8 mouse cellular contexts compared by ENCODE assay signal in the genomic region with DNA sequence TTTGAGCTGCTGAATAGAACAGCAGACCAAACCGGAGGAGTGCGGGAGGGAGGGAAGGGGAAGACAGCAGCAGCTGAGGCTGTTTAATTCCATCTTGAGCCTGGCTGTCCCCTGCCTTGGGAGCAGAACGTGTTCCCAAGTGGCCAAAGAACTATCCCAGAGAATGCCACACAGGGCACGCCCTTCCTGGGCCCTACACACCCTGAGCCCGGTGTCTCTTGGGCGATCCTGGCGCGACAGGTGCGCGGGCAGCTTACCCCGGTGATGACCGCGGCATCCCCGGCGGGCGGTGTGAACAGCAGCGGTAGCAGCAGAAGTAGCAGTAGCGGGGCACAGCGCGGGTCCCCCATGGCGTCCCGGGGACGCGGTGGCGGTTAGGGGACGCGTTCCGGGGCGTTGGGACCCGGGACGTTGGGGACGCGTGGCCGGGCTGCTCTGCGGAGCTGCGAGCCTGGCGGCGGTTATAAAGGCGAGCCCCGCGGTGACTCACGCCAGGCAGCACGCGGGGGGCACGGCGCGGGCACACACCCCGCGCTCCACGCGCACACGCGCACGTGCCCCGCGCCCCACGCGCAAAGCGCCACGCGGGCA. TPM values are rescaled to one million over a fixed set of nuclear protein-coding genes. Genes with fewer than 3 reads are reported as not detected.
DNase-seq lines count a peak whose midpoint lies in the region; ATAC-seq and TF ChIP-seq lines count a peak whose summit lies in the region.

A gene (minus strand): TSS at position 422 of the 591 bp plus-strand sequence.

- no peaks in the 10 kb centered on the region for H3K36me3 ChIP-seq in lung, postnatal 0 days (ENCODE audit: insufficient read depth, low read length)
- no peaks in the 10 kb centered on the region for H3K36me3 ChIP-seq in heart, postnatal 0 days (replicated peaks; ENCODE audit: control insufficient read depth, insufficient read depth, low read length)
- H3K36me3 ChIP-seq in liver, postnatal 0 days (replicated peaks; ENCODE audit: insufficient read depth, low read length) = no peaks in the 10 kb centered on the region
- no peaks in the 10 kb centered on the region for H3K36me3 ChIP-seq in stomach, embryonic 16.5 days (ENCODE audit: control insufficient read depth, insufficient read depth, low read length)

- H3K27ac ChIP-seq in lung, postnatal 0 days (ENCODE audit: low read length) = no peak within 1 kb of the TSS
- H3K27ac ChIP-seq in heart, postnatal 0 days (ENCODE audit: low read depth) = no peak within 1 kb of the TSS
- no peak within 1 kb of the TSS for H3K27ac ChIP-seq in liver, postnatal 0 days (ENCODE audit: low read depth)
- H3K27ac ChIP-seq in stomach, embryonic 16.5 days (ENCODE audit: low read length) = no peak within 1 kb of the TSS

- no peak within 1 kb of the TSS for H3K9ac ChIP-seq in lung, postnatal 0 days (replicated peaks; ENCODE audit: low read depth)
- H3K9ac ChIP-seq in heart, postnatal 0 days (replicated peaks; ENCODE audit: low read depth, low read length) = no peak within 1 kb of the TSS
- H3K9ac ChIP-seq in liver, postnatal 0 days (replicated peaks) = no peak within 1 kb of the TSS
- peak within 1 kb of the TSS; percentile 65 for H3K9ac ChIP-seq in stomach, embryonic 16.5 days (ENCODE audit: low read length)

- WGBS in lung, postnatal 0 days = under 1% methylated on average over 39 of the region's 61 CpGs
- WGBS in heart, postnatal 0 days = under 1% methylated on average over 46 of the region's 61 CpGs
- 1% methylated on average over 57 of the region's 61 CpGs for WGBS in liver, postnatal 0 days (ENCODE audit: insufficient replicate concordance)
- WGBS in stomach, embryonic 16.5 days = under 1% methylated on average over 61 of the region's 61 CpGs

- no peak for TF ChIP-seq CTCF in lung, postnatal 0 days (IDR thresholded peaks at IDR 0.05)
- TF ChIP-seq CTCF in heart, postnatal 0 days (IDR thresholded peaks at IDR 0.05; ENCODE audit: low read depth) = no peak
- no peak for TF ChIP-seq CTCF in liver, postnatal 0 days (IDR thresholded peaks at IDR 0.05; ENCODE audit: low read depth)

- H3K4me2 ChIP-seq in lung, postnatal 0 days (replicated peaks; ENCODE audit: low read depth, low read length) = peak within 1 kb of the TSS; percentile 70
- peak within 1 kb of the TSS; percentile 68 for H3K4me2 ChIP-seq in heart, postnatal 0 days (ENCODE audit: low read depth, low read length)
- peak within 1 kb of the TSS; percentile 61 for H3K4me2 ChIP-seq in liver, postnatal 0 days (ENCODE audit: low read depth, low read length)
- peak within 1 kb of the TSS; percentile 94 for H3K4me2 ChIP-seq in stomach, embryonic 16.5 days (ENCODE audit: low read depth, low read length)

- peak; percentile 70 for ATAC-seq in lung, postnatal 0 days
- peak; percentile 27; the same call in 1 of the 2 replicates for ATAC-seq in heart, postnatal 0 days (ENCODE audit: insufficient read depth, low read depth)
- ATAC-seq in liver, postnatal 0 days = no peak
- ATAC-seq in stomach, embryonic 16.5 days (ENCODE audit: insufficient read depth, low FRiP score) = peak; percentile 66; the same call in 1 of the 2 replicates

- peaks cover 7% of the 10 kb centered on the region for H3K4me1 ChIP-seq in lung, postnatal 0 days (ENCODE audit: insufficient read depth, low read depth, low read length)
- 0 out of 2 replicates have a peak, but pooled peaks cover 6% of the 10 kb centered on the region for H3K4me1 ChIP-seq in heart, postnatal 0 days (ENCODE audit: control insufficient read depth, insufficient read depth)
- H3K4me1 ChIP-seq in liver, postnatal 0 days (ENCODE audit: insufficient read depth) = peaks cover 7% of the 10 kb centered on the region
- peaks cover 10% of the 10 kb centered on the region for H3K4me1 ChIP-seq in stomach, embryonic 16.5 days (ENCODE audit: control insufficient read depth, insufficient read depth, low read length)

- peak within 1 kb of the TSS; percentile 37 for H3K4me3 ChIP-seq in lung, postnatal 0 days (ENCODE audit: low read depth, low read length)
- H3K4me3 ChIP-seq in heart, postnatal 0 days (ENCODE audit: low read depth, low read length) = peak within 1 kb of the TSS; percentile 44
- peak within 1 kb of the TSS; percentile 39 for H3K4me3 ChIP-seq in liver, postnatal 0 days (ENCODE audit: low read depth, low read length)
- H3K4me3 ChIP-seq in stomach, embryonic 16.5 days (replicated peaks; ENCODE audit: low read length) = peak within 1 kb of the TSS; percentile 52

- no peaks in the 10 kb centered on the region for H3K9me3 ChIP-seq in lung, postnatal 0 days (ENCODE audit: low read length)
- H3K9me3 ChIP-seq in heart, postnatal 0 days (replicated peaks; ENCODE audit: control insufficient read depth, low read length) = no peaks in the 10 kb centered on the region
- no peaks in the 10 kb centered on the region for H3K9me3 ChIP-seq in liver, postnatal 0 days (ENCODE audit: low read length)
- no peaks in the 10 kb centered on the region for H3K9me3 ChIP-seq in stomach, embryonic 16.5 days (replicated peaks; ENCODE audit: control insufficient read depth, low read length)

- no peak for TF ChIP-seq EP300 in lung, postnatal 0 days (IDR thresholded peaks at IDR 0.05)
- TF ChIP-seq EP300 in heart, postnatal 0 days (IDR thresholded peaks at IDR 0.05; ENCODE audit: low read depth) = no peak
- TF ChIP-seq EP300 in liver, postnatal 0 days (IDR thresholded peaks at IDR 0.05; ENCODE audit: low read depth) = no peak

- peaks cover 19% of the 10 kb centered on the region for H3K27me3 ChIP-seq in lung, postnatal 0 days (replicated peaks; ENCODE audit: insufficient read depth, low read length)
- H3K27me3 ChIP-seq in heart, postnatal 0 days (ENCODE audit: control insufficient read depth, insufficient read depth, low read length) = peaks cover 61% of the 10 kb centered on the region
- peaks cover 32% of the 10 kb centered on the region for H3K27me3 ChIP-seq in liver, postnatal 0 days (ENCODE audit: insufficient read depth, low read length)
- H3K27me3 ChIP-seq in stomach, embryonic 16.5 days (ENCODE audit: control insufficient read depth, insufficient read depth, low read length) = peaks cover 33% of the 10 kb centered on the region

- peak; percentile 20 for DNase-seq in adrenal gland, adult 2 months
- DNase-seq in adrenal gland, postnatal 4 days (ENCODE audit: low spot score in 2 of 2) = no peak
- DNase-seq in lung, postnatal 0 days (ENCODE audit: low spot score) = no peak
- no peak for DNase-seq in lung, adult 18-20 months
- no peak for DNase-seq in heart, postnatal 0 days (ENCODE audit: low spot score)
- peak; percentile 20 for DNase-seq in liver, postnatal 0 days
- DNase-seq in urinary bladder, postnatal 4 days (ENCODE audit: low spot score in 2 of 2) = no peak

RNA-seq across cellular contexts. Expression of the gene that starts here (rescaled TPM):
- not detected for total RNA-seq in adrenal gland, adult 2 months (2021)
- not detected in 2 replicates for polyA plus RNA-seq in adrenal gland, adult 2 months (2012; rRNA removed)
- under 1 TPM in 1 of 2 experiments, not detected in 1; 0.25 TPM for total RNA-seq in adrenal gland, postnatal 4 days (2021)
- polyA plus RNA-seq in lung, postnatal 0 days (2015; fragmentation: Nextera tagmentation; extraction: Ambion mirVana) = 0.39 and 0.42 TPM in 2 replicates
- total RNA-seq in heart, postnatal 0 days (2014; rRNA removed; ENCODE audit: low replicate concordance) = not detected in 2 replicates
- polyA plus RNA-seq in heart, postnatal 0 days (2015; fragmentation: Nextera tagmentation; extraction: Ambion mirVana) = 0.11 TPM in 1 of 2 replicates, not detected in the other
- polyA plus RNA-seq in liver, postnatal 0 days (2015; fragmentation: Nextera tagmentation; extraction: Ambion mirVana) = 0.40 and 0.52 TPM in 2 replicates
- 0.27 TPM in 1 of 2 replicates, not detected in the other for polyA plus RNA-seq in stomach, embryonic 16.5 days (2015; fragmentation: Nextera tagmentation; extraction: Ambion mirVana)

Comparison
In these comparisons a context has a peak if more than half of its experiments do, and no peak if none do; other contexts are left out.
1. Peak in DNase-seq in adrenal gland, adult 2 months; RNA of the gene not detected or under 1 TPM.
2. Peak in ATAC-seq, H3K4me3 ChIP-seq and H3K4me2 ChIP-seq in lung, postnatal 0 days; RNA of the gene not detected or under 1 TPM.
3. Peak in ATAC-seq, H3K4me3 ChIP-seq and H3K4me2 ChIP-seq in heart, postnatal 0 days; RNA of the gene not detected or under 1 TPM.
4. Peak in DNase-seq, H3K4me3 ChIP-seq and H3K4me2 ChIP-seq in liver, postnatal 0 days; RNA of the gene not detected or under 1 TPM.
5. Peak in ATAC-seq, H3K4me3 ChIP-seq, H3K9ac ChIP-seq and H3K4me2 ChIP-seq in stomach, embryonic 16.5 days; RNA of the gene not detected or under 1 TPM.